Comparison of ENCODE assay signal across 9 mouse cellular contexts in the genomic region with DNA sequence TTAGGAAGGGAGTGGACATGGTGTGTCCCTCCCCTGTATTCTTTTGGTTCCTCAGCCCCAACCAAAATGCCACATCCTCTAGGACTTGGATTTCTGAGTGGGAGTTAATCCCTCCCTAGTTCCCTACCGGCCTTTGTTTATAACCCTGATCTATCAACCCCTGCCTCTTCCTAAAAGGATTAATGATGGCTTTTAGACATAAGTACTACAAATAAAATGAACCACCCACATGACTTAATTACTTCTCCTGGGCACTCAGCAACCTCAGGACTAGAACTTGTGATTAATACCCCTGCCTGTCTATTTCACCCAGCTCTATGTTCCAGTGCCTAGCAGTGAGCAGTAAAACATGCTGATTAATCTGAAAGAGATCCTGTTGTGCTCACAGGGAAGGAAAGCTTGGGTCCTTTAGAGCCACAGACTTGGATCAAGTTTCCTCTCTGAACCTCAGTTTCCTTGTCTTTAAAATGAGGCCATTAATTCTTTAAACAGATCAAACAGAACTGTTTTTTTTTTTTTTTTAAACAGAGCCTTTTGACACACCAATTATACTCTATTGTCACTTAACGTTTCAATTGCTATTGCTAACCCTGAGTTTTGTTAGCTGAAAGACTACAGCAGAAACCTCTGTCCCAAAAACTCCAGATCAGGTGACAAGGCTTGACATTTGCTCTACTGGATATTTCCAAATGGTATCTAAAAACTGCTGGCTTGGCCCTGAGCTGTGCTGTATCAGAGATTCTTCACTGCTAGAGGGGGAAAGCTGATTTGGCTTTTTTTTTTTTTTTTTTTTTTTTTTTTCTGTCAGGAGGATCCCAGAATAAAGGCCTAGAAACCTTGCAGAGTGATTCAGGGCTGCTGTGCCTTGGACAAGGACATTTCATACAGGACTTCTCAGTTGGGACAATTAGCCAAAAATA. TPM values are rescaled to one million over a fixed set of nuclear protein-coding genes. Genes with fewer than 3 reads are reported as not detected.
A peak's percentile ranks its signal among the peaks of the same experiment; 100 is the strongest.
DNase-seq lines count a peak whose midpoint lies in the region; ATAC-seq lines count a peak whose summit lies in the region.
"Had no signal": no experiment of that assay in that cellular context is flagged by ENCODE, and none has a peak within 500 bp of the region (broad histone marks: within the 10 kb centered on the region; RNA-seq: fewer than 3 reads in every experiment).

No protein-coding gene starts in this region.

- no peak overlapping the region for H3K9ac ChIP-seq in forebrain, embryonic 11.5 days (ENCODE audit: low read length)
- H3K9ac ChIP-seq in midbrain, embryonic 11.5 days (ENCODE audit: low read length): no peak overlapping the region
- H3K9ac ChIP-seq in midbrain, embryonic 16.5 days (ENCODE audit: low read depth, low read length): no peak overlapping the region
- no peak overlapping the region for H3K9ac ChIP-seq in midbrain, embryonic 12.5 days (replicated peaks)
- H3K9ac ChIP-seq: liver, embryonic 15.5 days had no signal

- no peak for DNase-seq in forebrain, embryonic 10.5 days (ENCODE audit: extremely low spot score, low spot score)
- no peak for DNase-seq in forebrain, embryonic 11.5 days (ENCODE audit: low spot score)
- DNase-seq in midbrain, embryonic 11.5 days (ENCODE audit: low spot score, missing footprints): peak; percentile 91
- DNase-seq in cerebellum, adult 11 months: no peak
- no peak for DNase-seq in urinary bladder, postnatal 10 days (ENCODE audit: low spot score)
- DNase-seq in layer of hippocampus, adult 8-10 months (ENCODE audit: low spot score in 2 of 2): no peak

- no peaks in the 10 kb centered on the region for H3K36me3 ChIP-seq in forebrain, embryonic 10.5 days (replicated peaks)
- no peaks in the 10 kb centered on the region for H3K36me3 ChIP-seq in forebrain, embryonic 11.5 days (ENCODE audit: control insufficient read depth, insufficient read depth, low read length)
- no peaks in the 10 kb centered on the region for H3K36me3 ChIP-seq in midbrain, embryonic 11.5 days (ENCODE audit: control insufficient read depth, insufficient read depth, low read length)
- H3K36me3 ChIP-seq in midbrain, embryonic 16.5 days (ENCODE audit: control insufficient read depth, insufficient read depth, low read length): no peaks in the 10 kb centered on the region
- no peaks in the 10 kb centered on the region for H3K36me3 ChIP-seq in midbrain, embryonic 12.5 days
- H3K36me3 ChIP-seq: liver, embryonic 15.5 days had no signal

- no peak for ATAC-seq in forebrain, embryonic 11.5 days (replicated peaks; ENCODE audit: low FRiP score)
- no peak for ATAC-seq in midbrain, embryonic 11.5 days (ENCODE audit: low FRiP score)
- no peak for ATAC-seq in midbrain, embryonic 16.5 days
- ATAC-seq in midbrain, embryonic 12.5 days (ENCODE audit: low FRiP score, low read depth): no peak

- H3K9me3 ChIP-seq in forebrain, embryonic 10.5 days: no peaks in the 10 kb centered on the region
- H3K9me3 ChIP-seq in forebrain, embryonic 11.5 days (ENCODE audit: control insufficient read depth, low read length): no peaks in the 10 kb centered on the region
- H3K9me3 ChIP-seq in midbrain, embryonic 11.5 days (ENCODE audit: control insufficient read depth, low read length): no peaks in the 10 kb centered on the region
- H3K9me3 ChIP-seq in midbrain, embryonic 16.5 days (replicated peaks; ENCODE audit: control insufficient read depth, low read length, poor library complexity, severe bottlenecking): no peaks in the 10 kb centered on the region
- H3K9me3 ChIP-seq in midbrain, embryonic 12.5 days: no peaks in the 10 kb centered on the region
- H3K9me3 ChIP-seq: liver, embryonic 15.5 days had no signal

- H3K27me3 ChIP-seq in forebrain, embryonic 10.5 days (ENCODE audit: poor library complexity, severe bottlenecking): peaks cover 30% of the 10 kb centered on the region
- H3K27me3 ChIP-seq in forebrain, embryonic 11.5 days (ENCODE audit: control insufficient read depth, insufficient read depth, low read length): no peaks in the 10 kb centered on the region
- H3K27me3 ChIP-seq in midbrain, embryonic 11.5 days (ENCODE audit: control insufficient read depth, insufficient read depth, low read length): no peaks in the 10 kb centered on the region
- no peaks in the 10 kb centered on the region for H3K27me3 ChIP-seq in midbrain, embryonic 16.5 days (ENCODE audit: control insufficient read depth, insufficient read depth, low read depth, low read length)
- H3K27me3 ChIP-seq in midbrain, embryonic 12.5 days: no peaks in the 10 kb centered on the region
- H3K27me3 ChIP-seq: liver, embryonic 15.5 days had no signal

- H3K27ac ChIP-seq in forebrain, embryonic 10.5 days: 0 out of 2 replicates have a peak overlapping the region, but pooled peaks have one; percentile 0
- no peak overlapping the region; the same call in 1 of the 2 replicates for H3K27ac ChIP-seq in forebrain, embryonic 11.5 days (ENCODE audit: low read depth, low read length)
- no peak overlapping the region; the same call in 1 of the 2 replicates for H3K27ac ChIP-seq in midbrain, embryonic 11.5 days (ENCODE audit: low read depth, low read length)
- H3K27ac ChIP-seq in midbrain, embryonic 16.5 days (ENCODE audit: low read length): no peak overlapping the region
- H3K27ac ChIP-seq in midbrain, embryonic 12.5 days (replicated peaks): peak overlapping the region; percentile 100; the same call in 1 of the 2 replicates

- peaks cover 57% of the 10 kb centered on the region for H3K4me1 ChIP-seq in forebrain, embryonic 10.5 days
- peaks cover 9% of the 10 kb centered on the region; the same call in 1 of the 2 replicates for H3K4me1 ChIP-seq in forebrain, embryonic 11.5 days (replicated peaks; ENCODE audit: control insufficient read depth, insufficient read depth, low read length)
- peaks cover 36% of the 10 kb centered on the region for H3K4me1 ChIP-seq in midbrain, embryonic 11.5 days (ENCODE audit: control insufficient read depth, insufficient read depth, low read length)
- H3K4me1 ChIP-seq in midbrain, embryonic 16.5 days (ENCODE audit: control insufficient read depth, insufficient read depth, low read length): peaks cover 20% of the 10 kb centered on the region
- peaks cover 30% of the 10 kb centered on the region for H3K4me1 ChIP-seq in midbrain, embryonic 12.5 days

- no peak overlapping the region for H3K4me2 ChIP-seq in forebrain, embryonic 11.5 days (ENCODE audit: low read depth, low read length, severe bottlenecking)
- no peak overlapping the region for H3K4me2 ChIP-seq in midbrain, embryonic 11.5 days
- H3K4me2 ChIP-seq in midbrain, embryonic 16.5 days (ENCODE audit: low read length): no peak overlapping the region; the same call in 1 of the 2 replicates
- H3K4me2 ChIP-seq in midbrain, embryonic 12.5 days (replicated peaks): peak overlapping the region; percentile 72; the same call in 1 of the 2 replicates

- no peak overlapping the region for H3K4me3 ChIP-seq in forebrain, embryonic 10.5 days
- no peak overlapping the region for H3K4me3 ChIP-seq in forebrain, embryonic 11.5 days (ENCODE audit: low read depth, low read length)
- H3K4me3 ChIP-seq in midbrain, embryonic 11.5 days (ENCODE audit: low read depth, low read length): no peak overlapping the region
- H3K4me3 ChIP-seq in midbrain, embryonic 16.5 days (ENCODE audit: low read depth, low read length): no peak overlapping the region
- H3K4me3 ChIP-seq in midbrain, embryonic 12.5 days: no peak overlapping the region

- 5% methylated on average over 2 of the region's 2 CpGs for WGBS in forebrain, embryonic 10.5 days
- 0% methylated on average over 2 of the region's 2 CpGs for WGBS in forebrain, embryonic 11.5 days
- 1% methylated on average over 2 of the region's 2 CpGs for WGBS in midbrain, embryonic 11.5 days
- 9% methylated on average over 2 of the region's 2 CpGs for WGBS in midbrain, embryonic 16.5 days
- WGBS in midbrain, embryonic 12.5 days: 4% methylated on average over 2 of the region's 2 CpGs

RNA-seq across cellular contexts. Expression of a gene that starts 2.1 kb away (rescaled TPM):
- polyA plus RNA-seq in forebrain, embryonic 10.5 days (2016; fragmentation: Nextera tagmentation; extraction: Ambion mirVana): 14.2 and 14.5 TPM in 2 replicates
- 28.2 and 29.3 TPM in 2 replicates for polyA plus RNA-seq in forebrain, embryonic 11.5 days (2014; fragmentation: Nextera tagmentation; extraction: Ambion mirVana)
- polyA plus RNA-seq in midbrain, embryonic 11.5 days (2014; fragmentation: Nextera tagmentation; extraction: Ambion mirVana): 28.6 and 29.4 TPM in 2 replicates
- 26.1 and 29.1 TPM in 2 replicates for polyA plus RNA-seq in midbrain, embryonic 16.5 days (2015; fragmentation: Nextera tagmentation; extraction: Ambion mirVana)
- polyA plus RNA-seq in midbrain, embryonic 12.5 days (2016; fragmentation: Nextera tagmentation; extraction: Ambion mirVana): 35.2 and 37.8 TPM in 2 replicates
- 100 to 1,000 TPM; 104 to 111 (median 109) TPM for total RNA-seq in layer of hippocampus, adult 8-10 months (2022)

Comparison
In these comparisons a context has a peak if more than half of its experiments do, and no peak if none do; other contexts are left out.
1. H3K27ac ChIP-seq: peak in forebrain, embryonic 10.5 days (single experiment) and midbrain, embryonic 12.5 days (single experiment); none in forebrain, embryonic 11.5 days (single experiment), midbrain, embryonic 11.5 days (single experiment) and midbrain, embryonic 16.5 days (single experiment).